Mouse (Mus musculus) liver, postnatal 0 days (tissue): Measurements from ENCODE around the gene Ehd4.

Source experiments
- CTCF ChIP-seq: sonication (generic); IDR thresholded peaks from 2 replicates; pipeline ENCODE4 v1.5.1; 2016; ENCODE audit warnings: antibody characterized with exemption, low read depth
- EP300 ChIP-seq: IDR thresholded peaks from 2 replicates; pipeline ENCODE4 v1.6.1; 2016; ENCODE audit warnings: antibody characterized with exemption, low read depth, mild to moderate bottlenecking

GRCm38 (mm10) chr2:120058818-120059217, 95.6 kb downstream of the Ehd4 start:
- TF ChIP-seq CTCF (no peak), EP300 (no peak)
